Mouse (Mus musculus): ENCODE data around the gene Itpr1. TPM values are rescaled to one million over a fixed set of nuclear protein-coding genes. Genes with fewer than 3 reads are reported as not detected.

The Itpr1 gene
- polyA plus RNA-seq, 1 experiment from 2014 or later: 6.5 TPM

DNA sequence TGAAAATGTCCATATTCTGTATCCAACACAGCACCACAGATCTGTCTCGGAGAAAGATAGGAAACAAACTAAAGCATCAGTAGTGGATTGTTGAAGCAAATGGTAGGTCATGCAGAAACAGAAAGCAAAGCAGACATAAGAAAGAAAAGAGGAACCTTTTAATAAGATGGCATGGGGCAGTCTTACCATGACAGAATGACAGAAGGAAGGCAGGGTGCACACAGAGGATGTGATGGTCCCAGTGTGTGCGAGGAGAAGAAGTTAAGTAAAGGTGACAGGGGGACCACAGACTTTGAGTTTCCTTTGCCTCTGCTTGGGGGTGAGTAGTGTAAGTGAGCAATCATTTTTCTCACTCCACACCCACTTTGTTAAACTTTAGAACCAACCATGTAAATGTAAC, 33.8 kb upstream of the Itpr1 start:
- Histone ChIP-seq H3K27me3 (ENCODE audit: control insufficient read depth, insufficient read depth, low read length) (no peaks in the 10 kb centered on the region), H3K4me3 (ENCODE audit: low read depth, low read length) (no peak overlapping the region), H3K27ac (replicated peaks; ENCODE audit: low read depth, low read length) (no peak overlapping the region), H3K36me3 (replicated peaks; ENCODE audit: control insufficient read depth, insufficient read depth, low read depth, low read length) (no peaks in the 10 kb centered on the region), H3K4me2 (ENCODE audit: low read depth, low read length) (no peak overlapping the region), H3K4me1 (ENCODE audit: control insufficient read depth, insufficient read depth, low read length) (no peaks in the 10 kb centered on the region), H3K9ac (replicated peaks; ENCODE audit: low read length) (no peak overlapping the region), H3K9me3 (replicated peaks; ENCODE audit: control insufficient read depth, low read length) (no peaks in the 10 kb centered on the region)
- DNase-seq (ENCODE audit: low spot score) (no peak), ATAC-seq (replicated peaks; ENCODE audit: insufficient number of reproducible peaks, low FRiP score, low TSS enrichment, low read depth) (no peak)
- 94% methylated on average over 2 of the region's 2 CpGs for WGBS

DNA sequence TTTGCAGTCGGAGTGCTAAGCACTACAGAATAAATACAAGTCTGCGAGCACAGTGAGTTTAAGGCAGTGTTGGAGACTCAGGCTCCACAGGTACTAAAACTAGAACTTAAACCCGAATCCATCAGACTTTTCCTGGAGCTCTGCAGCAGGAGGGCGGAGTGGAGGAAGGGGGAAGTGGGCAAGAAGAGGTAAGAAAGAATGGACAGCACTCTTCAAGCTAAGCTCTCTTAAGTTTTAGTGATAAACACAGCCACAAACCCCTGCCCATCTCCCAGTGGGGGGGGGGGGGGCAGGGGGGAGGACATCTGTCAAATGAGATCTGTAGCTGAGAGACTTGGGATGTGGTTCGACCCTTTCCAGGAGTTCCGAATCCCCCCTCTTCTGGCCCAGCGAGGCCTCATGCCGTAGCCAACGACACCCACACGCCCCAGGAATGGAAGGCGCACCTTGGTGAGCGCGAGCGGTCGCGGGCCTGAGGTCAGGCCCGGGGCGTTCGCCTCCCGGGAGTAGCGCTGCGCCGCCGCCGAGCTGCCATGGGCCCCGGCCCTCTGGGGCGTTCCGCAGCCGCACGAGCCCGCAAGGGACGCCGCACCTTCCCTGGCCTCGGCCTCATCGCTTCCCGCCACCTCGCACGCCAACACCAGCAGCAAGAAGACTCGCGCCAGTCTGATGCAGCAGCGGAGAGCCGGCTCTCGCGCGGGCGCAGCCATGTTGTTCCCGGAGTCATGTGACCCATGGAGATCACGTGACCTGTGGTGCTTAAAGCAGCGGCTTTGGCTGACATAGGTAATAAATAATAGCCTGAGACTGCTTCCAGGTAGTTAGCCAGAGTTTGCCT, 27.8 kb upstream of the Itpr1 start, which contains the start of gene Sumf1:
TSS of gene Sumf1 (minus strand) at position 736 of the 838 bp plus-strand sequence.
- Histone ChIP-seq H3K9ac (replicated peaks; ENCODE audit: low read length) (peak within 1 kb of the TSS; percentile 86), H3K4me2 (ENCODE audit: low read depth, low read length) (peak within 1 kb of the TSS; percentile 83), H3K9me3 (replicated peaks; ENCODE audit: control insufficient read depth, low read length) (no peaks in the 10 kb centered on the region), H3K4me3 (ENCODE audit: low read depth, low read length) (peak within 1 kb of the TSS; percentile 85), H3K27ac (replicated peaks; ENCODE audit: low read depth, low read length) (no peak within 1 kb of the TSS), H3K4me1 (ENCODE audit: control insufficient read depth, insufficient read depth, low read length) (no peaks in the 10 kb centered on the region), H3K27me3 (ENCODE audit: control insufficient read depth, insufficient read depth, low read length) (no peaks in the 10 kb centered on the region), H3K36me3 (replicated peaks; ENCODE audit: control insufficient read depth, insufficient read depth, low read depth, low read length) (no peaks in the 10 kb centered on the region)
- peak; percentile 86 for ATAC-seq (replicated peaks; ENCODE audit: insufficient number of reproducible peaks, low FRiP score, low TSS enrichment, low read depth)
- WGBS: 5% methylated on average over 47 of the region's 49 CpGs
- DNase-seq (ENCODE audit: low spot score): peak; percentile 96

DNA sequence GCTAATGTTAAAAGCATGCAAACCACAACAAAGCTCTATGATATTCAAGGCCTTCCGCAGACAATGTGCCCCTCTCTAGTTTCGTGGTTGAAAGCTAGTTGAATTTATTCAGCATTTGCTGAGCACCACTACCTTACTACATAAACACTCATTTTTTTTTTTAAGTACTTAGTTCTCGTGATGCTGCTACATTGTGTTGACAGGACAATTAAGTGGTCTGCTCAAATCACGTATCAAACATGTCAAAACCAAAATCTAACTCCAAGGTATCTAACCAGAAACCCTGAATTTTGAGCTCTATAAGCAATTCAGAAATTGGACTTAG, 27.2 kb upstream of the Itpr1 start:
- H3K27ac ChIP-seq (replicated peaks; ENCODE audit: low read depth, low read length): no peak overlapping the region
- H3K4me1 ChIP-seq (ENCODE audit: control insufficient read depth, insufficient read depth, low read length): no peaks in the 10 kb centered on the region
- no peaks in the 10 kb centered on the region for H3K9me3 ChIP-seq (replicated peaks; ENCODE audit: control insufficient read depth, low read length)
- ATAC-seq (replicated peaks; ENCODE audit: insufficient number of reproducible peaks, low FRiP score, low TSS enrichment, low read depth) (no peak), DNase-seq (ENCODE audit: low spot score) (no peak)
- peak overlapping the region; percentile 86; the same call in 1 of the 2 replicates for H3K9ac ChIP-seq (replicated peaks; ENCODE audit: low read length)
- peak overlapping the region; percentile 83 for H3K4me2 ChIP-seq (ENCODE audit: low read depth, low read length)
- WGBS: 20% methylated on average over 4 of the region's 4 CpGs
- no peaks in the 10 kb centered on the region for H3K27me3 ChIP-seq (ENCODE audit: control insufficient read depth, insufficient read depth, low read length)
- H3K4me3 ChIP-seq (ENCODE audit: low read depth, low read length): peak overlapping the region; percentile 85
- no peaks in the 10 kb centered on the region for H3K36me3 ChIP-seq (replicated peaks; ENCODE audit: control insufficient read depth, insufficient read depth, low read depth, low read length)

DNA sequence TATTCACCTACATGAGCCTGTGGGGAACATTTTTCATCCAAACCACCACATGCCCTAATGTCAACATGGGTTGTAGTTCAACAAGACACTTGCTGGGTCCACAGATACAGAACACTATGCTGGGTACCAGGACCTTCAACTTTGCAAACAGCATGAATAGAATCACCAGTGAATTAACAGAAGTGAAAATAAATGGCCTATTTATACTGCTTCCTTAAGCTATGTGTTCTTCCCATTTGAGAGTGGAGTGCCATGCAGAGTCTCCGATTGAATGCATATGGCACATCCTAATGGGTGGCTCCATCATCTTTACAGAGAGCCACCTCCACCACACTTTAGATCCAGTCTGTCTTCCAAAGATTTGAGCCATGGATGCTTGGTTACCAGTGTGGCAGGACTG, 22.2 kb upstream of the Itpr1 start:
- ATAC-seq (replicated peaks; ENCODE audit: insufficient number of reproducible peaks, low FRiP score, low TSS enrichment, low read depth): no peak
- 76% methylated on average over 1 of the region's 1 CpGs for WGBS

DNA sequence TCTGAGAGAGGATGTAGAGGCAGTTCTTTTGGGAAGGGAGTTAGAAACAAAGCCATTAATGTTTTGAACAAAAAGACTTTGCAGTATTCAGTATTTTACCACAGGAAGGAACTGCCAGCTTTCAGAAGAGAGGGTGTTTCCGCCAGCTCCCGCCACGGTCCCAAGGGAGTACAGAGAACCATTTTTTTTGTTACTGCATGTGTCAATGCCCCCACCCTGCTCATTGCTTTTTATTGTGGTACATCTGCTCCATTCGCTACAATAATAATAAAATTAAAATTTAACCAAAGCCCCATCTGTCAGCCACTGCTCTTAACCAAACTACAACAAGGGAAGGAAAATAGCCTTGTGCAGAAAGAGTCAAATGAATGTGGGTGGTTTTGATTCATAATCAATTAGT, 20.3 kb upstream of the Itpr1 start:
- no peaks in the 10 kb centered on the region for H3K36me3 ChIP-seq (replicated peaks; ENCODE audit: control insufficient read depth, insufficient read depth, low read depth, low read length)
- H3K27me3 ChIP-seq (ENCODE audit: control insufficient read depth, insufficient read depth, low read length): no peaks in the 10 kb centered on the region
- H3K9ac ChIP-seq (replicated peaks; ENCODE audit: low read length): no peak overlapping the region
- H3K9me3 ChIP-seq (replicated peaks; ENCODE audit: control insufficient read depth, low read length): no peaks in the 10 kb centered on the region
- no peak overlapping the region for H3K27ac ChIP-seq (replicated peaks; ENCODE audit: low read depth, low read length)
- 79% methylated on average over 4 of the region's 4 CpGs for WGBS
- no peak overlapping the region for H3K4me2 ChIP-seq (ENCODE audit: low read depth, low read length)
- no peaks in the 10 kb centered on the region for H3K4me1 ChIP-seq (ENCODE audit: control insufficient read depth, insufficient read depth, low read length)
- no peak for DNase-seq (ENCODE audit: low spot score)
- H3K4me3 ChIP-seq (ENCODE audit: low read depth, low read length): no peak overlapping the region
- no peak for ATAC-seq (replicated peaks; ENCODE audit: insufficient number of reproducible peaks, low FRiP score, low TSS enrichment, low read depth)

More for the DNA sequence above, 22.2 kb upstream of the Itpr1 start:
- Histone ChIP-seq H3K27ac (replicated peaks; ENCODE audit: low read depth, low read length) (no peak overlapping the region), H3K4me2 (ENCODE audit: low read depth, low read length) (no peak overlapping the region), H3K4me1 (ENCODE audit: control insufficient read depth, insufficient read depth, low read length) (no peaks in the 10 kb centered on the region), H3K9me3 (replicated peaks; ENCODE audit: control insufficient read depth, low read length) (no peaks in the 10 kb centered on the region), H3K36me3 (replicated peaks; ENCODE audit: control insufficient read depth, insufficient read depth, low read depth, low read length) (no peaks in the 10 kb centered on the region), H3K9ac (replicated peaks; ENCODE audit: low read length) (no peak overlapping the region), H3K27me3 (ENCODE audit: control insufficient read depth, insufficient read depth, low read length) (no peaks in the 10 kb centered on the region), H3K4me3 (ENCODE audit: low read depth, low read length) (no peak overlapping the region)
- DNase-seq (ENCODE audit: low spot score): no peak

DNA sequence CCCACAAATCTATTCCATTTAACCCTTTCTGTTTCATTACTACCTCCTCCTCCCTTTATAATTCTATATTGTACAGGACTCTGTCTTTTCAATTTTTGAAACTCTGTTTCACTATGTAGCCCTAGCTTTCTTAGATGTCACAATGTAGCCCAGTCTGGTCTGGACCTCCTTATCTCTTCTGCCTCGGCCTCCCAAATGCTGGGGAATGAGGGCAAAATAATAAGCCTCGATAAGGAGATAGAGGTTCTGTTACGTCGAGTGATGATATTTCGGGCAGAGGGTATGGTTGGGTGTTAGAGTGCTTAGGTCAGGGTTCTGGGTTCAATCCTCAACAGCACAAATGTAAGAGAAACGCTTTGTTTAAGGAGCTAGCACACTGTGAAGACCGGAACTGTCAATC, 16.2 kb upstream of the Itpr1 start:
- no peak for DNase-seq (ENCODE audit: low spot score)
- Histone ChIP-seq H3K9me3 (replicated peaks; ENCODE audit: control insufficient read depth, low read length) (no peaks in the 10 kb centered on the region), H3K27ac (replicated peaks; ENCODE audit: low read depth, low read length) (no peak overlapping the region), H3K27me3 (ENCODE audit: control insufficient read depth, insufficient read depth, low read length) (no peaks in the 10 kb centered on the region), H3K36me3 (replicated peaks; ENCODE audit: control insufficient read depth, insufficient read depth, low read depth, low read length) (no peaks in the 10 kb centered on the region), H3K4me2 (ENCODE audit: low read depth, low read length) (no peak overlapping the region), H3K4me1 (ENCODE audit: control insufficient read depth, insufficient read depth, low read length) (no peaks in the 10 kb centered on the region), H3K4me3 (ENCODE audit: low read depth, low read length) (no peak overlapping the region), H3K9ac (replicated peaks; ENCODE audit: low read length) (no peak overlapping the region)
- no peak for ATAC-seq (replicated peaks; ENCODE audit: insufficient number of reproducible peaks, low FRiP score, low TSS enrichment, low read depth)
- WGBS: 83% methylated on average over 7 of the region's 7 CpGs

DNA sequence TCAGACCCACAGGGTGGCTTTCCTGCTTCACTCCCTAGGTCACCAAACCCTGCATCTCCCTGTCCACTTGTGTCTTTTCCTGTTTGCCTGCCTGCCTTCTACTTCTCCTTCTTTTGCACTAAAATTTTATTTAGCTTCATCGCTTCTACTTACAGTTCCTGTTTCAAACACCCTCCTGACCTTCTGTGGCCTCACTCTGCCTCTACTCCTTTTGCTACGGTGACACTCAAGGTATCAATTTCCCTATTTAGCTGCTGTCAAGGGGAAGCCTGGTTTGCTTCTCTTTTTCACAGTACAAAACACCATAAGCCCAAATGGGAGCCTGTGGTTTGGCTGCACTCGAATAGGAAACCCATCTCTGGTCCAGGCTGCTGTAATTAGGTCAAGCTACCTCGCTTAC, 15.8 kb upstream of the Itpr1 start:
- Histone ChIP-seq H3K9ac (replicated peaks; ENCODE audit: low read length) (no peak overlapping the region), H3K27ac (replicated peaks; ENCODE audit: low read depth, low read length) (no peak overlapping the region), H3K27me3 (ENCODE audit: control insufficient read depth, insufficient read depth, low read length) (no peaks in the 10 kb centered on the region), H3K4me1 (ENCODE audit: control insufficient read depth, insufficient read depth, low read length) (no peaks in the 10 kb centered on the region), H3K36me3 (replicated peaks; ENCODE audit: control insufficient read depth, insufficient read depth, low read depth, low read length) (no peaks in the 10 kb centered on the region), H3K9me3 (replicated peaks; ENCODE audit: control insufficient read depth, low read length) (no peaks in the 10 kb centered on the region), H3K4me2 (ENCODE audit: low read depth, low read length) (no peak overlapping the region), H3K4me3 (ENCODE audit: low read depth, low read length) (no peak overlapping the region)
- DNase-seq (ENCODE audit: low spot score): no peak
- ATAC-seq (replicated peaks; ENCODE audit: insufficient number of reproducible peaks, low FRiP score, low TSS enrichment, low read depth): no peak
- 61% methylated on average over 4 of the region's 4 CpGs for WGBS

DNA sequence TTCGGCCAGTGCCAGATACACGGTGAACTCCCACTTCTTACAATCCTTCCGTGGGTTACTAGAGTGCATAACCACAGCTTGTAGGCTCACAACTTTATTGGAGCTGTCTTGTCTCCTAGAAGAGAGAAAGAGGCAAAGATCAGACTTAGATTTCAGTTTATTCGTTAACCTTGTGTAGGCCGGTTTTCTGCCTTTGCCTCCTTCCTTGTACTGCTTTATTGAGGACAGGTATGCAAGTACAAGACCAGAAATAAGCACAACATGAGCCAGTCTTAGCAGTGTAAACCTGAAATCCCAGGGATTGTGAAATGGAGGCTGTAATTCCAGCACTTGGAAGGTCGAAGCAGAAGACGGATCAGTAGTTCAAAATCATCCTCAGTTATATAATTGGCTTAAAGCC, 14.6 kb upstream of the Itpr1 start:
- ATAC-seq (replicated peaks; ENCODE audit: insufficient number of reproducible peaks, low FRiP score, low TSS enrichment, low read depth) (no peak), DNase-seq (ENCODE audit: low spot score) (no peak)
- H3K27ac ChIP-seq (replicated peaks; ENCODE audit: low read depth, low read length): no peak overlapping the region
- no peaks in the 10 kb centered on the region for H3K36me3 ChIP-seq (replicated peaks; ENCODE audit: control insufficient read depth, insufficient read depth, low read depth, low read length)
- H3K4me1 ChIP-seq (ENCODE audit: control insufficient read depth, insufficient read depth, low read length): no peaks in the 10 kb centered on the region
- WGBS: 88% methylated on average over 7 of the region's 7 CpGs
- no peak overlapping the region for H3K9ac ChIP-seq (replicated peaks; ENCODE audit: low read length)
- H3K9me3 ChIP-seq (replicated peaks; ENCODE audit: control insufficient read depth, low read length): no peaks in the 10 kb centered on the region
- no peaks in the 10 kb centered on the region for H3K27me3 ChIP-seq (ENCODE audit: control insufficient read depth, insufficient read depth, low read length)
- no peak overlapping the region for H3K4me3 ChIP-seq (ENCODE audit: low read depth, low read length)
- H3K4me2 ChIP-seq (ENCODE audit: low read depth, low read length): no peak overlapping the region

All from embryonic facial prominence, embryonic 11.5 days (tissue).